Mouse (Mus musculus): Measurements from ENCODE around the gene Fads2.

DNA sequence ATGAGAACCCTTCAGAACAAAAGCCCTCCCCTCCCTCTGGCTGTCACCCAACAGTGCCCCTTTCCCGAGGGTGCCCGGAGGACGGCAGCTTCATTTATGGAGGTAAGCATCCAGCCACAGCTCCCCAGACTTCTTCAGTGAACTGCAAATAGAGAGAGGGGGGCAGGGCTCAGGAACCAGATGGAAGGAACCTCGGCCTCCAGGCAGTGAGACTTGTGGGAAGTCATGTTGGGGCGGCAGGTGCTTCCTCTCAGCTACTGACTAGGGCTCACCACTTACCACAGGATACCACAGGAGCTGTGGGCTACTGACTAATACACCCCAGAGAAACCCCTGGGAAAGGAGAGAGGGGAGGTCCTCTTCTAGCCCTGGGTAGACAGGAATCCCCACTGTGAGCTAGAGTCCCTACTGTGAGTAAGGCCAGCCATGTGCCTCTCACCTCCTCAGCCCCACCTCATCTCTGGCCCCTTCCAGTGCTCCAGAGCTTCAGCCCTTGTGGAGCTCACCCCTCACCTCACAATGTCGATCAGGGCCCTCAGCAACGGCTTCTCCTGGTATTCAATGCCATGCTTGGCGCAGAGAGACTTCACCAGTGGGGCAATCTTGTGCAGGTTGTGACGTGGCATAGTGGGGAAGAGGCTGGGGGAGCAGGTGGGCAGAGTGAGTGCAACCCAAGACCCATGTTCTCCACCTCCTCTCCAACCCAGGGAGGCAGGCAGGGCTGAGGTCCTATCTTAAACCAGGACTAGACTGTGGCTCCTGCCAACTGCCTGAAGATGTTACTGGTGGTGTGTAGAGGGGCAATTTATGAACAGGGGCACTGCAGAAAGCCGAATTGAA is 37.2 kb downstream of the Fads2 start:
- TF ChIP-seq POLR2A (IDR thresholded peaks at IDR 0.05; ENCODE audit: borderline replicate concordance, insufficient read depth, low read length) (no peak), CTCF (IDR thresholded peaks at IDR 0.05; ENCODE audit: borderline replicate concordance, insufficient read depth, low read depth, low read length) (no peak)

All from cerebellum, adult 2 months (tissue).